Mouse (Mus musculus): ENCODE data around the gene Idh3a. TPM values are rescaled to one million over a fixed set of nuclear protein-coding genes. Genes with fewer than 3 reads are reported as not detected.
A peak's percentile ranks its signal among the peaks of the same experiment; 100 is the strongest.
"Not testable (repeated sequence)": the region's sequence is repeated elsewhere in the genome, so short reads cannot be mapped to it uniquely, and the experiment has no call there.

Idh3a gene
- 100 to 1,000 TPM; 210 to 214 TPM for total RNA-seq (2021)
- long read RNA-seq, experiment 1, transcript Idh3a-205 (11 exons, 2,580 nt): major isoform, 390 of 435 reads
- long read RNA-seq, experiment 1, partial matches to known transcripts: 14 of 435 reads
- long read RNA-seq, experiment 1, other reads (novel, unspliced or antisense): 30 of 435 reads
- long read RNA-seq, experiment 2, transcript Idh3a-205 (11 exons, 2,580 nt): major isoform, 478 of 528 reads
- long read RNA-seq, experiment 2, partial matches to known transcripts: 22 of 528 reads
- long read RNA-seq, experiment 2, other reads (novel, unspliced or antisense): 28 of 528 reads

- peak; percentile 96 to 98 for DNase-seq (ENCODE audit: low spot score in 2 of 2)
These were observed at the start of gene Idh3a for GRCm38 (mm10) chr9:54586199-54587061. Gene Idh3a, plus strand, starts transcription at chr9:54586334.

DNA sequence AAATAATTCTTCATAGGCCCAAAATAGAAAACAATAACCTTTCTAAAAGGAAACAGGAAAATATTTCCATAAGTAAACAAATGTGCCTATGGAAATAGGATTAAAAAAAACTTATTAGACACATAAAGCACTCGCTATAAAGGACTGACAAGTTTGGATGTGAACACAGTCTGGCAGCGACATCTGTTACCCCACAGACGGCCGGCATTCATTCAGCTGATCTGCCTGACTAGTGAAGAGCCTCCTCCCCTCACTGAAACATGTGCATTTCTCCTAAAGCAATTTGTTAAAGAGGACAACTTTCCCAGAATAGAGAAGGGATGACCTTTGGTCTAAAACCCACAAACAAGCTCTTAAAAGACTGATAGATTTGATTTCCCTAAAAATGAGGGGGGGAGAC, 49.1 kb upstream of the Idh3a start:
- peak; percentile 47 to 88 for DNase-seq (ENCODE audit: low spot score in 2 of 2)

DNA sequence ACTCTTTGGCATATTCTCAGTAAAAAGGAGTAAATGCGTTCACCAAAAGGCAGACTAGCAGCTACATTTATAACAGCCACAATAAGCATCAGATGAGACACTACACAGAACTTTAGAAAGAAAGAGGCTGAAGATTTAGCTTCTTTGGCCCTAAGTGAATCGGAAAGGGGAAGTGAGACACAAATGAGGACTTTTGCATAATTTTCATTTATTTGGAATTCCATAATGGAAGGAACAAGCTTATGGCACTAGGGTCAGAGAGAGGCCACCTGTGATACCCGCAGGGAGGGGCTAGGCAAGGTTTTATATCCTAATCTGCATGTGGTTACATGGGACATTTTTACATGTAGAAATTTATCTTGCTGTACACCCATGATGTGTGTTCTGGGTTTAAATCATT, 48.7 kb upstream of the Idh3a start:
- no peak for DNase-seq (ENCODE audit: low spot score in 2 of 2)

- DNase-seq (ENCODE audit: low spot score in 2 of 2): no peak
These were observed 47.9 kb upstream of the Idh3a start for GRCm38 (mm10) chr9:54538244-54538643.

DNA sequence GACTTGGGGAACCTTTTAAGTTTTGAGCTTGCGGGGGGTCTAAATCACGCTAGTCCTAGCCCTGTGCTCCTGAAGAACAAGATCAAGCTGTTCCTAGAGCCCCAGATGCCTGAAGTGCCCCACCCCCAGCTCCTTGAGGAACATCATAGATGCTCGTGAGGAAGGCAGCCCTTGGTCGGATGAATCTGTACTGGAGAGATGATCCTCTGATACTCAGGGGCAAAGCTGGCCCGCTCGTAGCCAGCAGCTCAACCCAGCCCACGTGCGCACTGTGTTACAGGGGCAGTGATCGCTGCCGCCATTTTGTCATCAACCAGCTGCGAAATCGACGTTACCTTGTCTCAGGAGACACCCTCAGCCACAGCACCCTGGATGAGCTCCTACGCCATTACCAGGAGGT, 47.5 kb upstream of the Idh3a start, which contains the start of gene Sh2d7:
TSS of gene Sh2d7 (plus strand) at position 301 of the 400 bp plus-strand sequence.
- no peak for DNase-seq (ENCODE audit: low spot score in 2 of 2)

DNA sequence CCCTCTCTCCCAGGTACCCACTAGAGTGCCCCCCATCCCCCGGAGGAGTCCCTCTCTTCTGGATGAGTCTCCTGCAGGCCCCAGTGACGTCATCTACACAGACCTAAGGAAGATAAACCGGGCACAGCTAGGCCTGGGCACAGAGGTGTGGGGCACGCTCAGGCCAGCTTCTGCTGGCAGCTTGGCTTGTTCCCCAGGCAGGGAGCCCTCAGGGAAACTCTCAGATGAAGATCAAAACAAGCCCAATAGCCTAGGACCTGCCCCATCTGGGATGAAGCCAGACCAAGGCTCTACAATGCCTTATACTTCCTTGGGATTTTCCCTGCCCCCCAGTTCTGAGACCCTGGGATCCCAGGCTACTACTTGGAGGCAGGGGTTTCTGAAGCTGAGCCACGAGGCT, 45.3 kb upstream of the Idh3a start:
- no peak for DNase-seq (ENCODE audit: low spot score in 2 of 2)

DNA sequence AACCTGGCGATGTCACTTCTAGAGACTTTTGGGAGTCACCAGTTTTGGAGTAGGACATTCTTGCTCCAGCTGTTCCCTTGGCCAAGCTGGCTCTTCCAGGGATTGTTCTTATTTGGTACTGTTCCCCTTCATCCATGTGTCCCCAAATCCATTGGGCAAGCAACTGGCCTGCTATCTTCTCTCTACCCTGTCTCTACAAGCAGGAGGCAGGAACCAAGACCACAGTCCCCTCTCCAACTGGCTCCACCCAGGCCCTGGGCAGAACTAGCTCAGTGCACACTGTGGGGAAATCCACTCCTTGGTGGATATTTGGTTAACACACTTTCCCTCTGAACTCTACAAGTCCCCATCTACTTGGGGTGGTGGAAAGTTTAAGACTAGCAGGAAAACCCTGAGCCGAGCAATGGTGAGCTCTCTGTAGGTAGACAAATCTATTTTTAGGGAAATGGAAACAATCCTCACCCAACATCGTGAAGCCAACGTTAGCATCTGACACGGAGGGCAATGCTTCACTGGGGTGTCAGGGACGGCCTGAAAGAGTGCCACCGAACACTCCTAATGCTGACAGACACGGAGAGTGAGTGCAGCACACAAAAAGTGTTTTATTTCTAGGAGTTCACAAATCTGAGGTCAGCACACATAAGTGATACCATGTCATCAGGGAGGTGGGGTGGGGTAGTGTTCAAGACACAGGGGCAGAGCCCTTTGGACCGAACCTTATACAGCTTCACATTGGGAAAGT, 41.8 kb upstream of the Idh3a start:
- DNase-seq (ENCODE audit: low spot score in 2 of 2): no peak

DNA sequence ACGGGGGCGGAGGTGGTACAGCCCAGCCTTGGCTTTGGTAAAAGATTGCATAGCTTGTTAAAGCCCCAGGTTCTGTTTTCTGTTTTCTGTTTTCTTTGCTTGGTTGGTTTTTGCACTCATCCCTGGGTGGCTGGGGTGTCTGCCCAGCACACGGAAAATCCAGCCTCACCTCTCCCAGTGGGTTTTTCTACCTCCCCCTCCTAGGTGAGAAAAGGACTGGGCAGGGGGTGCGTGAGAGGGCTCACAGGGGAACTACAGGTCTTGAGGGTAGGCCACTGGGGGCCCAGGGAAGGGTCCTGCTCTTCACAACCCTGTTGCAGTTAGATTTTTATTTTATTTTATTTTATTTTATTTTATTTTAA, 41.2 kb upstream of the Idh3a start:
- DNase-seq (ENCODE audit: low spot score in 2 of 2): no peak

GRCm38 (mm10) chr9:54547536-54547935, 38.6 kb upstream of the Idh3a start:
- peak in 1 of 2 experiments; percentile 52 for DNase-seq (ENCODE audit: low spot score in 2 of 2)

- DNase-seq (ENCODE audit: low spot score in 2 of 2): no peak
These were observed 36.7 kb upstream of the Idh3a start for GRCm38 (mm10) chr9:54549433-54549832.

- no peak for DNase-seq (ENCODE audit: low spot score in 2 of 2)
These were observed 33.7 kb upstream of the Idh3a start for GRCm38 (mm10) chr9:54552409-54552808.

DNA sequence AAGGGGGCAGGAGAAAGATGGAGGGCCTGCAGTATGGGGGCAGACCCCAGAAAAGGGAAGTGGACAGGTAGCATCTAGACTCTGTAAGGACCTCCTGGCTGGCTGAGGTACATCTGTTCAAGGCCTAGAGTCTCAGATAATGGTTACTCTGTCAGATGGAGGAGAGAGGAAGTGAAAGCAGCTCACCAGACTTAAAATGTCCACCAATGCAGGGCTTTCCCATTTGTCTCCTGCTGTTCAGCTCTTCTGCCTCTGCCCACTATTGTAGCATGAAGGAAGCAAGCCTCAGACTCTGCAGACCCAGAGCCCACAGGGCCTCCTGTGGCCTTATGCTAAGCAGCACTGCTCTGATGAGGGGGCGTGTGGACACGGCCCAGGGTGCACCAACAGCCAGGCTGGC, 31.1 kb upstream of the Idh3a start:
- DNase-seq (ENCODE audit: low spot score in 2 of 2): no peak

DNA sequence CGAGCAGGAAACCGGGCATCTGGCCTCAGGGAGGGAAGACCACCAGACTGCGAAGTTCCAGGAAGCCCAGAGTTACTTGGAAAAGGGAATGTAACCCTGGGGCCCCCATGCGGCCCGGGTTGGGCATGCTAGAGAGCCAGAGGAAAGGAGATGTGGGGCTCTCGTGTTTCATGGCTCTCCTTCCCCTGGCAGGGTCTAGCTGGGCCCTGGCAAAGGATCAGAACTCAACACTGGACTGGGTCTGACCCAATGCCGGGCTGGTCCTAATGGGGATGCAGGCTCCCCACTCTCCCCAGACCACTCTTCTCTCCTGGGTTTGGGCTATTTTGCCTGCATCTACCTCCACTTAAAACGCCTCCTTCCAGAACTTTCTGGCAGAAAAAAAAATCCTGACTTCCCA, 27.4 kb upstream of the Idh3a start:
- no peak for DNase-seq (ENCODE audit: low spot score in 2 of 2)

- peak; percentile 54 to 70 for DNase-seq (ENCODE audit: low spot score in 2 of 2)
These were observed 26.2 kb upstream of the Idh3a start, which contains the start of gene Cib2 for GRCm38 (mm10) chr9:54559771-54560471. Gene Cib2, minus strand, starts transcription at chr9:54560218.

DNA sequence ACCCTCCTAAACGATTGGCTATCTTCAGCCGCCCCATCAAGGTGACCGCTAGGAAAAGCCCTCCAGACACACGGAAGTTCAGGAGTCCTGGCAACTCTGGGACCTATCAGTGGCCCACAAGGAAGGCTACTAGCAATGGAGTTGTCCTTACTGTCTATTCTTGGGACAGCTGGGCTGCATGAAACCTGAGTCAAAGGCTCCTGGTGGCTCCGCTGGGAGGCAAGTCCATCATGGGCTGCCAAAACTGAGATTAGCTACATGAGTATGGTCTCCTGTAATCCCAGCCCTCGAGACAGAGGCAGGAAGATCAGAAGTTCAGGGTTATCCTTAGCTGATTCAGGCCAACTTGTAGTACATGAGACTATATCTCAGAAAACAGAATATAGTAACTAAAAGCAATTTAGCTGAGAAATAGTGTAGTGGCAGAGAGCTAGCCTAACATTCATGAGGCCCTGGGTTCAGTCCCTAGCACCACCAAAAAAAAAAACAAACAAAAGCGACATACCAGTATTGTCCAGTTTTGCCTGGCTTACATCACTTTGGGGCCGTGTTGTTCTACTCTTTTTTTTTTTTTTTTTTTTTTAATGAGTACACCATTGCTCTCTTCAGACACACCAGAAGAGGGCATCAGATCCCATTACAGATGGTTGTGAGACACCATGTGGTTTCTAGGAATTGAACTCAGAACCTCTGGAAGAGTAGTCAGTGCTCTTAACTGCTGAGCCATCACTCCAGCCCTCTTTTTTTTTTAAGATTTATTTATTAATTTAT, 25.1 kb upstream of the Idh3a start:
- DNase-seq (ENCODE audit: low spot score in 2 of 2): no peak

- no peak for DNase-seq (ENCODE audit: low spot score in 2 of 2)
These were observed 19.2 kb upstream of the Idh3a start for GRCm38 (mm10) chr9:54566958-54567357.

GRCm38 (mm10) chr9:54568732-54569131, 17.4 kb upstream of the Idh3a start:
- no peak for DNase-seq (ENCODE audit: low spot score in 2 of 2)

DNA sequence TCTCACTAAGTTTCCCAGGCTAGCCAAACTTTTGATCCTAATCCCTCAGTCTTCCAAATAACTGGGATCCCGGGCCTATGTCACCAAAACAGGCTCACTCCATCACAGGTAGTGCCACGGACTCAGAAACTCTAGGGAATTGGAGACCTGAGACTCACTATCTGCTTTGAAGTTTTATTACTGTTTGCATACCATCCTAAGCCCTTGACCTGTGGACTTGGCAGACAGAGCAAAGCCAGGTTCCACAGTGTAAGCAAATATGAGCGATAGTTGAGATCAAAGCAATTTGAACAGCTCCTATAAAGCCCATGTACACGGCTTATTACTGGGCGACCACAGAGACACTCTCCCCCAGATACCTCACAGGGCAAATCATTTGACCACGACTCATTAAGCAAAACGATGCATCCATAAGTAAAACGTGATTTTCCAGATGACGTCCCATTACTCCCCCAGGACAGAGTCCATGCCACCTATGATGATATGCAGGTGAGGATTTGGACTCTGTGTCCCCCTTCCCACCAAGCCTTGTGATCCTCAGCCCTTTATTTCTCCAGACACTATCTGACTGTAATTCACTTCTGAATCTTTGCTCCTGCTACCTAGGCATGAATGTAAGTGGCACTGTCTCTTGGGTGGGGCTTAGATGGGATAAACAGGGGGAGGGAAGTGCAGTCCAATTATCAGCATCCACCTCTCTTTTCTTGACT, 14.8 kb upstream of the Idh3a start:
- DNase-seq (ENCODE audit: low spot score in 2 of 2): no peak

- DNase-seq (ENCODE audit: low spot score in 2 of 2): no peak
These were observed 2.4 kb upstream of the Idh3a start for GRCm38 (mm10) chr9:54583712-54584111.

DNA sequence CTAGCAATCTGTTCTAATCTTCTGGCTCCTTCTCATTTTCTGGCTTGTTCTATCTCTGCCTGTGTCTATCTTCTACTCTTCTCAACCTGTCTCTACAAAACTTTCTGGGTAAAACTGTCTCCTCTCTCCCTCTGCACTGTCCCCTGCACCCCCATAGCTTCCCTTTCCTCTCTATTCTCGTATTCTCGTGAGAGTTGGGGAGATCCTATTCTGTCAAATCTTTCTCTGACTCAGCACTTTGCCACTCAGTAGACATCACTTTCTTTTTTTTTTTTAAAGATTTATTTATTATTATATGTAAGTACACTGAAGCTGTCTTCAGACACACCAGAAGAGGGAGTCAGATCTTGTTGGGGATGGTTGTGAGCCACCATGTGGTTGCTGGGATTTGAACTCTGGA, 2.0 kb upstream of the Idh3a start:
- not testable (repeated sequence) for DNase-seq (ENCODE audit: low spot score in 2 of 2)
